ENCODE assay signal across 17 mouse cellular contexts in the genomic region with DNA sequence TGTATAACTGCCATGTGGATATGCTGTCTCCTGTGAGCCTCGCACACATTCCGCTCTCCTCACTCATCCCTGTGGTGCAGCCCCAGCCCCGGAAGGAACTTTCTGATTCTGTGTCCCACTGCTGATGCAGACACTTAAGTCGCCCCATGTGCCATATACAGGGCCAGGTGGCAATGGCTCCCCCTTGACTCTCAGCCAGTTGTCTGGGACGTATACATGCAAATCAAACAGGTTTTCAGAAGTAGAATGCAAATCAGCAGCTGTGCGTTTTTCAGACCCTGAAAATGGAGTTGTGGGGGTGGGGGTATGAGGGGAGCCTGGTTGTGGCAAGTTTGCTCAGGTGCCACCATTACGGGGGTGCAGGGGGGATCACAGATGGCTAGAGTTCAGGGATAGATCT.
"Had no signal": no experiment of that assay in that cellular context is flagged by ENCODE, and none has a peak within 500 bp of the region (broad histone marks: within the 10 kb centered on the region; RNA-seq: fewer than 3 reads in every experiment).

No protein-coding gene starts in this region.

- H3K27me3 ChIP-seq: lung, embryonic 15.5 days; megakaryocyte, embryonic 14.5 days; midbrain, embryonic 12.5 days; midbrain, embryonic 15.5 days; neural tube, embryonic 12.5 days; stomach, embryonic 15.5 days had no signal

- H3K4me2 ChIP-seq: lung, embryonic 15.5 days; midbrain, embryonic 12.5 days; midbrain, embryonic 15.5 days; neural tube, embryonic 12.5 days; stomach, embryonic 15.5 days had no signal

- H3K9ac ChIP-seq: liver, postnatal 0 days; lung, embryonic 15.5 days; midbrain, embryonic 12.5 days; midbrain, embryonic 15.5 days; neural tube, embryonic 12.5 days; stomach, embryonic 15.5 days had no signal

- H3K27ac ChIP-seq: lung, embryonic 15.5 days; macrophage; midbrain, embryonic 12.5 days; midbrain, embryonic 15.5 days; neural tube, embryonic 12.5 days; stomach, embryonic 15.5 days; stomach, postnatal 0 days had no signal

- DNase-seq: liver, postnatal 0 days; lung, adult 2 months; lung, postnatal 14 days; lung, postnatal 36 days; right cerebral cortex, postnatal 14 days; thymus, adult 2 months; thymus, postnatal 25 days; thymus, postnatal 4 days had no signal

- H3K9me3 ChIP-seq: lung, embryonic 15.5 days; midbrain, embryonic 15.5 days; neural tube, embryonic 12.5 days; stomach, embryonic 15.5 days had no signal

- H3K4me1 ChIP-seq: lung, embryonic 15.5 days; megakaryocyte, embryonic 14.5 days; midbrain, embryonic 12.5 days; midbrain, embryonic 15.5 days; neural tube, embryonic 12.5 days; stomach, embryonic 15.5 days had no signal

- H3K4me3 ChIP-seq: lung, embryonic 15.5 days; megakaryocyte, embryonic 14.5 days; midbrain, embryonic 12.5 days; midbrain, embryonic 15.5 days; neural tube, embryonic 12.5 days; stomach, embryonic 15.5 days had no signal

- H3K36me3 ChIP-seq: lung, embryonic 15.5 days; midbrain, embryonic 12.5 days; midbrain, embryonic 15.5 days; neural tube, embryonic 12.5 days; stomach, embryonic 15.5 days had no signal

- ATAC-seq: liver, postnatal 0 days; lung, postnatal 0 days; midbrain, embryonic 15.5 days had no signal
